Mouse (Mus musculus) cerebellum, adult 11 months (tissue): ENCODE measurements around the gene Syngr1.

ENCODE experiments used
- DNase-seq: peaks from one replicate; pipeline ENCODE4 v3.0.0; 2022

Gene Syngr1

GRCm38 (mm10) chr15:80092599-80092998 lies 1.5 kb downstream of the Syngr1 start:
- DNase-seq = peak; percentile 80

- peak; percentile 85 for DNase-seq
These were observed 3.1 kb downstream of the Syngr1 start for GRCm38 (mm10) chr15:80094201-80094600.

GRCm38 (mm10) chr15:80095596-80095995 lies 4.5 kb downstream of the Syngr1 start:
- no peak for DNase-seq

- DNase-seq = no peak
These were observed 5.3 kb downstream of the Syngr1 start for GRCm38 (mm10) chr15:80096406-80096805.

- no peak for DNase-seq
These were observed 6.1 kb downstream of the Syngr1 start for GRCm38 (mm10) chr15:80096946-80097881.

- DNase-seq = no peak
These were observed 6.9 kb downstream of the Syngr1 start for GRCm38 (mm10) chr15:80097999-80098461.

- DNase-seq = no peak
These were observed 7.7 kb downstream of the Syngr1 start for GRCm38 (mm10) chr15:80098809-80099208.

- DNase-seq = no peak
These were observed 8.3 kb downstream of the Syngr1 start for GRCm38 (mm10) chr15:80099477-80099876.

GRCm38 (mm10) chr15:80100196-80100595 lies 9.1 kb downstream of the Syngr1 start:
- DNase-seq = no peak

- peak; percentile 64 for DNase-seq
These were observed 9.7 kb downstream of the Syngr1 start for GRCm38 (mm10) chr15:80100871-80101270.

- peak; percentile 51 for DNase-seq
These were observed 10.4 kb downstream of the Syngr1 start for GRCm38 (mm10) chr15:80101503-80101902.

- DNase-seq = no peak
These were observed 11.4 kb downstream of the Syngr1 start for GRCm38 (mm10) chr15:80102495-80102894.

- no peak for DNase-seq
These were observed 14.6 kb downstream of the Syngr1 start for GRCm38 (mm10) chr15:80105490-80106410.

GRCm38 (mm10) chr15:80107143-80107542 lies 16.0 kb downstream of the Syngr1 start:
- DNase-seq = no peak

- DNase-seq = no peak
These were observed 16.4 kb downstream of the Syngr1 start for GRCm38 (mm10) chr15:80107575-80107974.

GRCm38 (mm10) chr15:80111436-80111835 lies 20.3 kb downstream of the Syngr1 start:
- no peak for DNase-seq

GRCm38 (mm10) chr15:80112499-80112898 lies 21.4 kb downstream of the Syngr1 start:
- DNase-seq = no peak

- no peak for DNase-seq
These were observed 23.3 kb downstream of the Syngr1 start for GRCm38 (mm10) chr15:80114414-80114813.

- no peak for DNase-seq
These were observed 24.1 kb downstream of the Syngr1 start for GRCm38 (mm10) chr15:80115256-80115655.

GRCm38 (mm10) chr15:80115866-80116794 lies 25.0 kb downstream of the Syngr1 start:
- no peak for DNase-seq

GRCm38 (mm10) chr15:80117154-80117553 lies 26.0 kb downstream of the Syngr1 start:
- DNase-seq = no peak

- DNase-seq = no peak
These were observed 27.9 kb downstream of the Syngr1 start for GRCm38 (mm10) chr15:80119076-80119475.
